Mouse (Mus musculus): ENCODE results near the gene Spata20. TPM values are rescaled to one million over a fixed set of nuclear protein-coding genes. Genes with fewer than 3 reads are reported as not detected.

Gene Spata20
- 0.28 and 0.42 TPM in 2 replicates for polyA plus RNA-seq (2015; fragmentation: Nextera tagmentation; extraction: Ambion mirVana)

- Histone ChIP-seq H3K27ac (replicated peaks) (no peak within 1 kb of the TSS), H3K4me1 (peaks cover 11% of the 10 kb centered on the region), H3K4me3 (replicated peaks) (peak within 1 kb of the TSS; percentile 16), H3K27me3 (replicated peaks) (peaks cover 24% of the 10 kb centered on the region; the same call in 1 of the 2 replicates), H3K9me3 (replicated peaks) (no peaks in the 10 kb centered on the region), H3K36me3 (no peaks in the 10 kb centered on the region), H3K9ac (replicated peaks) (no peak within 1 kb of the TSS), H3K4me2 (peak within 1 kb of the TSS; percentile 49)
- WGBS: 7% methylated on average over 24 of the region's 24 CpGs
- peak; percentile 63; the same call in 1 of the 2 replicates for ATAC-seq (ENCODE audit: low FRiP score)
Observed at GRCm38 (mm10) chr11:94486001-94486400, at the start of gene Spata20. Spata20 (minus strand) TSS chr11:94486179.

GRCm38 (mm10) chr11:94533171-94533570, 47.2 kb upstream of the Spata20 start:
- H3K4me2 ChIP-seq: no peak overlapping the region
- no peaks in the 10 kb centered on the region for H3K9me3 ChIP-seq (replicated peaks)
- no peak overlapping the region for H3K9ac ChIP-seq (replicated peaks)
- H3K4me3 ChIP-seq (replicated peaks): no peak overlapping the region
- H3K27me3 ChIP-seq (replicated peaks): no peaks in the 10 kb centered on the region
- H3K36me3 ChIP-seq: no peaks in the 10 kb centered on the region
- H3K27ac ChIP-seq (replicated peaks): no peak overlapping the region
- 83% methylated on average over 8 of the region's 8 CpGs for WGBS
- H3K4me1 ChIP-seq: no peaks in the 10 kb centered on the region; the same call in 1 of the 2 replicates
- no peak for ATAC-seq (ENCODE audit: low FRiP score)

- Histone ChIP-seq H3K4me3 (replicated peaks) (no peak overlapping the region), H3K27ac (replicated peaks) (no peak overlapping the region), H3K9me3 (replicated peaks) (no peaks in the 10 kb centered on the region), H3K27me3 (replicated peaks) (no peaks in the 10 kb centered on the region), H3K9ac (replicated peaks) (no peak overlapping the region), H3K4me2 (no peak overlapping the region), H3K4me1 (0 out of 2 replicates have a peak, but pooled peaks cover 8% of the 10 kb centered on the region), H3K36me3 (no peaks in the 10 kb centered on the region)
- no peak for ATAC-seq (ENCODE audit: low FRiP score)
- WGBS: 38% methylated on average over 3 of the region's 3 CpGs
Observed at GRCm38 (mm10) chr11:94528879-94529278, 42.9 kb upstream of the Spata20 start.

- Histone ChIP-seq H3K9ac (replicated peaks) (no peak overlapping the region), H3K4me1 (peaks cover 14% of the 10 kb centered on the region; the same call in 1 of the 2 replicates), H3K36me3 (no peaks in the 10 kb centered on the region), H3K9me3 (replicated peaks) (no peaks in the 10 kb centered on the region), H3K27me3 (replicated peaks) (no peaks in the 10 kb centered on the region), H3K4me3 (replicated peaks) (no peak overlapping the region), H3K4me2 (no peak overlapping the region), H3K27ac (replicated peaks) (no peak overlapping the region)
- ATAC-seq (ENCODE audit: low FRiP score): no peak
- WGBS: 50% methylated on average over 9 of the region's 9 CpGs
Observed at GRCm38 (mm10) chr11:94526171-94526879, 40.3 kb upstream of the Spata20 start.

GRCm38 (mm10) chr11:94521219-94521843, 35.4 kb upstream of the Spata20 start, which contains the start of gene Mycbpap:
Mycbpap (minus strand) TSS chr11:94521742.
- ATAC-seq (ENCODE audit: low FRiP score): peak; percentile 68
- H3K9me3 ChIP-seq (replicated peaks): no peaks in the 10 kb centered on the region
- no peaks in the 10 kb centered on the region for H3K27me3 ChIP-seq (replicated peaks)
- peak within 1 kb of the TSS; percentile 91 for H3K4me2 ChIP-seq
- peaks cover 20% of the 10 kb centered on the region for H3K4me1 ChIP-seq
- H3K4me3 ChIP-seq (replicated peaks): peak within 1 kb of the TSS; percentile 52
- H3K27ac ChIP-seq (replicated peaks): 0 out of 2 replicates have a peak within 1 kb of the TSS, but pooled peaks have one; percentile 33
- WGBS: 1% methylated on average over 42 of the region's 42 CpGs
- H3K9ac ChIP-seq (replicated peaks): peak within 1 kb of the TSS; percentile 57
- no peaks in the 10 kb centered on the region for H3K36me3 ChIP-seq

GRCm38 (mm10) chr11:94513452-94513851, 27.5 kb upstream of the Spata20 start:
- no peaks in the 10 kb centered on the region for H3K36me3 ChIP-seq
- no peak overlapping the region for H3K9ac ChIP-seq (replicated peaks)
- no peaks in the 10 kb centered on the region for H3K4me1 ChIP-seq
- no peak overlapping the region for H3K4me3 ChIP-seq (replicated peaks)
- ATAC-seq (ENCODE audit: low FRiP score): no peak
- H3K4me2 ChIP-seq: no peak overlapping the region
- 69% methylated on average over 9 of the region's 9 CpGs for WGBS
- H3K9me3 ChIP-seq (replicated peaks): 0 out of 2 replicates have a peak, but pooled peaks cover 5% of the 10 kb centered on the region
- H3K27ac ChIP-seq (replicated peaks): no peak overlapping the region
- no peaks in the 10 kb centered on the region for H3K27me3 ChIP-seq (replicated peaks)

GRCm38 (mm10) chr11:94508976-94509375, 23.0 kb upstream of the Spata20 start:
- ATAC-seq (ENCODE audit: low FRiP score): no peak
- no peak overlapping the region for H3K9ac ChIP-seq (replicated peaks)
- H3K4me1 ChIP-seq: no peaks in the 10 kb centered on the region
- H3K36me3 ChIP-seq: no peaks in the 10 kb centered on the region
- no peaks in the 10 kb centered on the region for H3K27me3 ChIP-seq (replicated peaks)
- H3K4me3 ChIP-seq (replicated peaks): no peak overlapping the region
- H3K27ac ChIP-seq (replicated peaks): no peak overlapping the region
- H3K4me2 ChIP-seq: no peak overlapping the region
- 91% methylated on average over 10 of the region's 10 CpGs for WGBS
- 0 out of 2 replicates have a peak, but pooled peaks cover 5% of the 10 kb centered on the region for H3K9me3 ChIP-seq (replicated peaks)

- H3K27ac ChIP-seq (replicated peaks): no peak overlapping the region
- 93% methylated on average over 8 of the region's 8 CpGs for WGBS
- H3K4me3 ChIP-seq (replicated peaks): no peak overlapping the region
- peaks cover 16% of the 10 kb centered on the region; the same call in 1 of the 2 replicates for H3K27me3 ChIP-seq (replicated peaks)
- no peaks in the 10 kb centered on the region for H3K36me3 ChIP-seq
- peaks cover 27% of the 10 kb centered on the region for H3K4me1 ChIP-seq
- H3K9ac ChIP-seq (replicated peaks): no peak overlapping the region
- no peak overlapping the region for H3K4me2 ChIP-seq
- no peak for ATAC-seq (ENCODE audit: low FRiP score)
- H3K9me3 ChIP-seq (replicated peaks): no peaks in the 10 kb centered on the region
Observed at GRCm38 (mm10) chr11:94501482-94501881, 15.5 kb upstream of the Spata20 start.

- Histone ChIP-seq H3K9me3 (replicated peaks) (no peaks in the 10 kb centered on the region), H3K27ac (replicated peaks) (no peak overlapping the region), H3K27me3 (replicated peaks) (peaks cover 16% of the 10 kb centered on the region; the same call in 1 of the 2 replicates), H3K4me2 (peak overlapping the region; percentile 63; the same call in 1 of the 2 replicates), H3K4me3 (replicated peaks) (no peak overlapping the region), H3K4me1 (peaks cover 27% of the 10 kb centered on the region), H3K9ac (replicated peaks) (no peak overlapping the region), H3K36me3 (no peaks in the 10 kb centered on the region)
- no peak for ATAC-seq (ENCODE audit: low FRiP score)
- WGBS: 28% methylated on average over 8 of the region's 8 CpGs
Observed at GRCm38 (mm10) chr11:94500362-94500761, 14.4 kb upstream of the Spata20 start.

GRCm38 (mm10) chr11:94499661-94500152, 13.7 kb upstream of the Spata20 start, which contains the start of gene Epn3:
Epn3 (minus strand) TSS chr11:94499974.
- H3K27ac ChIP-seq (replicated peaks): 0 out of 2 replicates have a peak within 1 kb of the TSS, but pooled peaks have one; percentile 20
- 0 out of 2 replicates have a peak within 1 kb of the TSS, but pooled peaks have one; percentile 32 for H3K9ac ChIP-seq (replicated peaks)

GRCm38 (mm10) chr11:94499035-94499434, 13.1 kb upstream of the Spata20 start:
- WGBS: 16% methylated on average over 2 of the region's 2 CpGs
- Histone ChIP-seq H3K4me3 (replicated peaks) (peak overlapping the region; percentile 30; the same call in 1 of the 2 replicates), H3K4me2 (peak overlapping the region; percentile 63), H3K27me3 (replicated peaks) (peaks cover 16% of the 10 kb centered on the region; the same call in 1 of the 2 replicates), H3K4me1 (peaks cover 27% of the 10 kb centered on the region), H3K36me3 (no peaks in the 10 kb centered on the region), H3K27ac (replicated peaks) (no peak overlapping the region), H3K9me3 (replicated peaks) (no peaks in the 10 kb centered on the region), H3K9ac (replicated peaks) (no peak overlapping the region)
- ATAC-seq (ENCODE audit: low FRiP score): peak; percentile 56; the same call in 1 of the 2 replicates

More at GRCm38 (mm10) chr11:94499661-94500152, 13.7 kb upstream of the Spata20 start, which contains the start of gene Epn3:
- ATAC-seq (ENCODE audit: low FRiP score): 0 out of 2 replicates have a peak, but pooled peaks have one; percentile 26
- H3K4me1 ChIP-seq: peaks cover 27% of the 10 kb centered on the region
- peak within 1 kb of the TSS; percentile 63 for H3K4me2 ChIP-seq
- H3K36me3 ChIP-seq: no peaks in the 10 kb centered on the region
- peak within 1 kb of the TSS; percentile 30 for H3K4me3 ChIP-seq (replicated peaks)
- peaks cover 16% of the 10 kb centered on the region; the same call in 1 of the 2 replicates for H3K27me3 ChIP-seq (replicated peaks)
- under 1% methylated on average over 26 of the region's 26 CpGs for WGBS
- H3K9me3 ChIP-seq (replicated peaks): no peaks in the 10 kb centered on the region

All from neural tube, embryonic 15.5 days (tissue).